Mouse (Mus musculus) gastrocnemius, postnatal 25 days (tissue): ENCODE measurements around the gene Ghrhr. TPM values are rescaled to one million over a fixed set of nuclear protein-coding genes. Genes with fewer than 3 reads are reported as not detected.

Experiments used
- total RNA-seq, 2 experiments: library from RNA; stranded (reverse); gene quantifications; 1 replicate in 1 of 2; 2 replicates in 1 of 2; pipeline ENCODE4 v1.2.3; 2021

Gene Ghrhr
- total RNA-seq, 2 experiments from 2014 or later = not detected

Other genes with a start within 250 kb of the Ghrhr start
- gene Crhr2, start 243.3 kb upstream of the Ghrhr start, total RNA-seq = 10 to 100 TPM; 18.3 to 21.7 TPM
- 1 to 10 TPM; 4.3 to 5.7 TPM for gene Inmt, start 201.3 kb upstream of the Ghrhr start, total RNA-seq
- 1 to 10 TPM; 1.8 to 2.3 TPM for gene Mindy4, start 172.9 kb upstream of the Ghrhr start, total RNA-seq
- 100 to 1,000 TPM; 203 to 271 TPM for gene Aqp1, start 39.9 kb upstream of the Ghrhr start, total RNA-seq
- 1 to 10 TPM; 1.2 to 2.8 TPM for gene Adcyap1r1, start 75.7 kb downstream of the Ghrhr start, total RNA-seq